Mouse (Mus musculus) midbrain, embryonic 15.5 days (tissue): Measurements from ENCODE around the gene Sdhc. TPM values are rescaled to one million over a fixed set of nuclear protein-coding genes. Genes with fewer than 3 reads are reported as not detected.
"Not testable (repeated sequence)": the region's sequence is repeated elsewhere in the genome, so short reads cannot be mapped to it uniquely, and the experiment has no call there.

ENCODE experiments used
- ATAC-seq: fragments of 200-750 bp; cut with Nextera tagmentation; replicated peaks from 2 replicates; pipeline ENCODE4 v1.8.0; 2017; ENCODE audit warnings: moderate TSS enrichment
- H3K27ac ChIP-seq: fragments of 300-500 bp; sonication (generic); 2 replicates; pipeline ENCODE4 v1.5.1; 2015; ENCODE audit warnings: mild to moderate bottlenecking, inconsistent platforms
- H3K27me3 ChIP-seq: fragments of 300-500 bp; sonication (generic); replicated peaks from 2 replicates; pipeline ENCODE4 v1.6.1; 2015; ENCODE audit warnings: inconsistent platforms
- H3K36me3 ChIP-seq: fragments of 300-500 bp; sonication (generic); replicated peaks from 2 replicates; pipeline ENCODE4 v1.6.1; 2015; ENCODE audit warnings: inconsistent platforms
- H3K4me1 ChIP-seq: fragments of 300-500 bp; sonication (generic); 2 replicates; pipeline ENCODE4 v1.6.1; 2015; ENCODE audit warnings: inconsistent platforms
- H3K4me2 ChIP-seq: fragments of 300-500 bp; sonication (generic); 2 replicates; pipeline ENCODE4 v1.6.1; 2015; ENCODE audit warnings: inconsistent platforms, mild to moderate bottlenecking, moderate library complexity
- H3K4me3 ChIP-seq: fragments of 300-500 bp; sonication (generic); 2 replicates; pipeline ENCODE4 v1.5.1; 2015; ENCODE audit warnings: mild to moderate bottlenecking, inconsistent platforms
- H3K9ac ChIP-seq: fragments of 300-500 bp; sonication (generic); 2 replicates; pipeline ENCODE4 v1.6.1; 2015; ENCODE audit warnings: mild to moderate bottlenecking, inconsistent platforms
- H3K9me3 ChIP-seq: fragments of 300-500 bp; sonication (generic); 2 replicates; pipeline ENCODE4 v1.6.1; 2016; ENCODE audit warnings: inconsistent platforms
- WGBS: fragments of 180-500 bp; shearing (Covaris S2); methylation state at CpG from one replicate; pipeline ENCODE4 v1.1.7; 2015; ENCODE audit warnings: mixed read lengths; 5-methylcytosine and 5-hydroxymethylcytosine counted together
- microRNA-seq: library from miRNA; unstranded; fragments of <30 nt; microRNA quantifications from one replicate; pipeline ENCODE4, GENCODE M21; 2016
- polyA plus RNA-seq: library from polyadenylated mRNA; unstranded; fragments of >200 nt; fragmentation: Nextera tagmentation; extraction: Ambion mirVana; gene quantifications from 2 replicates; pipeline ENCODE4 v1.2.1, GENCODE M21; 2015

Sdhc gene
- polyA plus RNA-seq, 1 experiment from 2014 or later = 286 TPM

DNA sequence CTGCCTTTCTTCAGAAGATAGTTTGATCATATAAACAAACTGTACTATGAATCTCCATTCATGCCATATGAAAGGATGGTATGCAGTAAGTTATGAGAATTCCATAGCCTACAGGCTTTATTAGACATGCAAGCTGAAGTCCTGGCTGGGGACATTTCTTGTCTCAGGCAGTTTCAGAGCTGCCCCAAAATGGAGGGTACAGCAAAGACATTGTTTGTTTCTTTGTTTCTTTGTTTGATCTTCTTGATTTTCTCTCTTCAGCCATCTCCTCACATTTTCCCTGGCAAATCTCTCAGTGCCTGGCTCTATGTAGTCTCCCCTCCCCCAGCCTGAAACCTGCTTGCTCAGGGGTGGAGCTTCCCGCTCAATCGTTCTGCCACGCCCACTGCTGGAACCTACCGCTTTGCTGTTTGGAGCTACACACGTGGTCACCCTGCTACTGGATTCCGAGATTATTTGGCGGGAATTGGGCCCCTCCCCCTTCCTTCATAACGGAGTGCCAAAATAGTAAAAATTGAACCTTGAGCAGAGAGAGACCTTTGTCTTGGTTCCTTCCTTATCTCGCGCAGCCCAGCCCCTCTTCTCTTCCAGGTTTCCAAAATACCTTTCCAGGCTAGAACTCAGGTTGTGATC is 62.0 kb downstream of the Sdhc start:
- 7% methylated on average over 10 of the region's 10 CpGs for WGBS
- H3K27ac ChIP-seq, H3K36me3 ChIP-seq, H3K27me3 ChIP-seq, ATAC-seq, H3K9ac ChIP-seq, H3K9me3 ChIP-seq, H3K4me1 ChIP-seq: not testable (repeated sequence)
- Histone ChIP-seq H3K4me2 (peak overlapping the region; percentile 35), H3K4me3 (peak overlapping the region; percentile 17)

DNA sequence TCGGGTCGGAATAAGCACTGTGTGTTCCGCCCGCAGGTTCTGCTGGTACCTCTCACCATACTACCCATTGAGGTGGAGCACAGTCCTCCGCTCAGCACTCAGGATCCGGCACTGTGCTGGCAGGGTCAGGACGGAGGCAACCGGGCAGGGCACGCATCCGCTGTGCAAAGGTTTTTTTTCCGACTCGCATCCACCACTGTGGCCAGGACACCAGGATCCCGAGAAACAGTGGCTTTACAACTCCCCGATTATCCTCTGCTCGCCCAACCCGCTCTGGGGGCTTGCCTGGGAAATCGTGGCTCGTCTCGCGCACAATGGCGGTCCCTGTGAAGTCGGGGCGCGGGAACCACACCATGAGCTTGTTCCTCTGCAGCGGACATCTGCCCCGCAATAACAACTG is 64.7 kb downstream of the Sdhc start:
- Histone ChIP-seq H3K9me3 (no peaks in the 10 kb centered on the region), H3K4me3 (peak overlapping the region; percentile 57), H3K9ac (peak overlapping the region; percentile 52), H3K4me2 (peak overlapping the region; percentile 91), H3K27ac (no peak overlapping the region), H3K36me3 (no peaks in the 10 kb centered on the region), H3K4me1 (no peaks in the 10 kb centered on the region), H3K27me3 (peaks cover 13% of the 10 kb centered on the region)
- ATAC-seq = no peak
- under 1% methylated on average over 26 of the region's 26 CpGs for WGBS

DNA sequence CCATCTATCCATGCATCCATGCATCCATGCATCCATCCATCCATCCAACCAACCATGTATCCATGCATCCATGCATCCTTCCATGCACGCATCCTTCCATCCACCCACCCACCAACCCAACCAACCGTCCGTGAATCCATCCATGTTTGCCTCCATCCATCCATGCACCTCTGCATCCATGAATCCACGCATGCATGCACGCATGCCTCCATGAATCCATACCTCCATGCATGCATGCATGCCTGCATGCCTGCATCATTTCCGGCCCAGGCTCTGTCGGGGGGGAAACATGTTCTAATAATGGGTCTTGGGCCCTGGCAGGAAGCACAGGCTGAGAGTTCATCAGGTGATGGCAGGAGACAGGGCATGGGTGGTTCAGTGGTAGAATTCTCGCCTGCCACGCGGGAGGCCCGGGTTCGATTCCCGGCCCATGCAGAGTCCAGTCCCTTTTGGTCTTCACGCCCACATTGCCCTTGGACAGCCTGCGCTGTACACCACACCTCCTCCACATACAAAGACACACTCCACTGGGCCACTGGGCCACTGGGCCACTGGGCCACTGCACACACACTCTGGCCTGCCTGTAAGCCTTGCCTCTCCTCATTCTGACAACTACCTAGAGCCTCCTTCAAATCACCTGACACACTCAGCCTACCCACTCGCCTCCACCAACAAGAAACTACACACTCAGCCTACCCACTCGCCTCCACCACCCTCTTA is 68.7 kb downstream of the Sdhc start:
- peaks cover 17% of the 10 kb centered on the region for H3K27me3 ChIP-seq
- not testable (repeated sequence) for H3K4me2 ChIP-seq
- WGBS = 34% methylated on average over 13 of the region's 17 CpGs

DNA sequence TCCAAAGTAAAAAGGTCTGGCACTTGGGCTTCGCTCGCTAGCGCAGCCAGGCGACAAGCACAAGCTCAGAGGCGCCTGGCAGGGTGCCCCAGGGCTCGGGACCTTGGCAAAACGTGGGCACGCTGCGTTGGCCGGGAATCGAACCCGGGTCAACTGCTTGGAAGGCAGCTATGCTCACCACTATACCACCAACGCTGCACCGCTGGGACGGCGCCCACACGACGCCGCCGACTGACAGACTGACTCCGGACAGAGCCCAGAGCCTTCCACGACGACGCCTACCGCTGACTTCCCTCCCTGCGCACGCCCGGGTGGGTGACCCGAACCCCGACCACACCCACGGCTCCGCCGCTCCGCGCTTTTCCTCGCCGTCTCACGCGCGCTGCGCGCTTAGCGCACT is 70.6 kb downstream of the Sdhc start:
- H3K9ac ChIP-seq, H3K36me3 ChIP-seq, H3K4me1 ChIP-seq, H3K4me3 ChIP-seq, H3K27ac ChIP-seq, H3K4me2 ChIP-seq, H3K9me3 ChIP-seq: not testable (repeated sequence)
- H3K27me3 ChIP-seq = peaks cover 12% of the 10 kb centered on the region
- WGBS = no CpG with 5 or more reads among the region's 43 CpGs
- peak; percentile 18 for ATAC-seq

More for the DNA sequence above, 68.7 kb downstream of the Sdhc start:
- H3K4me1 ChIP-seq, H3K36me3 ChIP-seq, H3K9me3 ChIP-seq, H3K27ac ChIP-seq, H3K9ac ChIP-seq, H3K4me3 ChIP-seq: not testable (repeated sequence)
- peak; percentile 24 for ATAC-seq

DNA sequence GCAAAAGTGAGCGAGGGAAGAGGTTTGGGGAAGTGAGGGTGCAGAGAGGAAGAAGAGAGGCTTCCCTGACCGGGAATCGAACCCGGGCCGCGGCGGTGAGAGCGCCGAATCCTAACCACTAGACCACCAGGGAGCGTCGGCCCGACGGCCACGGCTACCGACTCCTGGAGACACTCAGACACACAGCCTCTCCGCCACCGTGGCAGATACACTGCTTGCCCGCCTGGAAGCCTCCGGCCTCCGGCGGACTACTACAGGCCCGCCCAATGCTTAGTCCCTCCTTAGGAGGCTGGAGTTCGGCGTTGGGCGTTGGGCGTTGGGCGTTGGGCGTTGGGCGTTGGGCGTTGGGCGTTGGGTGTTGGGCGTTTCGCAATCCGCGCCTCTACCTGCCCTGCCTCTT is 71.1 kb downstream of the Sdhc start:
- not testable (repeated sequence) for H3K9me3 ChIP-seq, H3K36me3 ChIP-seq, H3K4me1 ChIP-seq, H3K4me2 ChIP-seq, H3K9ac ChIP-seq, H3K4me3 ChIP-seq, H3K27ac ChIP-seq
- 0% methylated on average over 1 of the region's 35 CpGs for WGBS
- peaks cover 13% of the 10 kb centered on the region for H3K27me3 ChIP-seq
- peak; percentile 34; the same call in 1 of the 2 replicates for ATAC-seq

DNA sequence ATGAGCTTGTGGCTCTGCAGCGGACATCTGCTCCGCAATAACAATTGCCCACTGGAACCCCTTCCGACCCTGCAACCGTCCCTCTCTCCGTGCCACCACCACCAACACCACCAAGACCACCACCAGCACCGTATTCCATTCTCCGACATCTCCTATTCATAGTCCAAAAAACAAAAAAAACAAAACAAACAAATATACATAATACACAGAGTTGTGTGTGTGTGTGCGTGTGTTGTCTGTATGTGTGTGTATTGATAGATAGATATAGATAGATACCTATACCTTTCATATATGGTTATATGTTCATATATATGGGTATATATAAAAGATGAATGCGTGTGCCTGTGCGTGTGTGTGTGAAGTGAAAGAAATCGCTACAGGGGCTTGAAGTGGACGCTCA is 72.0 kb downstream of the Sdhc start:
- not testable (repeated sequence) for H3K9ac ChIP-seq, H3K27ac ChIP-seq, ATAC-seq, H3K4me1 ChIP-seq, H3K9me3 ChIP-seq, H3K36me3 ChIP-seq
- Histone ChIP-seq H3K4me3 (peak overlapping the region; percentile 18), H3K4me2 (peak overlapping the region; percentile 44), H3K27me3 (peaks cover 20% of the 10 kb centered on the region)
- 20% methylated on average over 12 of the region's 12 CpGs for WGBS

DNA sequence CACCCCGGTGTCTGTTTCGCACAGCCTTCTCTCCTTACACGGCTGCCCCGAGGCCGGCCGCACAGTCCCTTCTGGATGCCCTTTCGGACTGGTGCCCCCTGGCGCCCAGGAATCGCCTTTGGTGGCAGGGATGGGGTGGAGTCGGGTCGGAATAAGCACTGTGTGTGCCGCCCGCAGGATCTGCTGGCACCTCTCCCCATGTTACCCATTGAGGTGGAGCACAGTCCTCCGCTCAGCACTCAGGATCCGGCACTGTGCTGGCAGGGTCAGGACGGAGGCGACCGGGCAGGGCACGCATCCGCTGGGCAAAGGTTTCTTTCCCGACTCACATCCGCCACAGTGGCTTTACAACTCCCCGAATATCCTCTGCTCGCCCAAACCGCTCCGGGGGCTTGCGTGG is 72.4 kb downstream of the Sdhc start:
- ATAC-seq = peak; percentile 24
- Histone ChIP-seq H3K4me3 (peak overlapping the region; percentile 25), H3K4me2 (peak overlapping the region; percentile 44), H3K27me3 (peaks cover 20% of the 10 kb centered on the region)
- H3K36me3 ChIP-seq, H3K9ac ChIP-seq, H3K9me3 ChIP-seq, H3K4me1 ChIP-seq, H3K27ac ChIP-seq: not testable (repeated sequence)
- 4% methylated on average over 20 of the region's 27 CpGs for WGBS

DNA sequence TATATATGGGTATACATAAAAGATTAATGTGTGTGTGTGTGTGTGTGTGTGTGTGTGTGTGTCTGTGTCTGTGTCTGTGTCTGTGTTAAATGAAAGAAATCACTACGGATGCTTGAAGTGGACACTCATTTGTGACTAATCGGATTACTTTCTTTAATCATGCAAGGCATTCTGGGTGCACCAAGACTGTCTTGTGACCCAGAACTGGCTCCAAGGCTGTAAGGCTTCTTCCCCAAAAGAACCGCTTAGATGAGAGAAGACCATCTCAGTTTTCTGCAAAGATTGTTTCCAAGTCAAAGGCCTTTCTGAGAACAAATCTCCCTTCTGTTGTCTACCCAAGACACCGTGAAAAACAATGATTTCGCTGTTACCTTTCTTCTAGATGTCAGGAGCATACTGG is 73.2 kb downstream of the Sdhc start:
- H3K9me3 ChIP-seq, ATAC-seq, H3K4me2 ChIP-seq, H3K27ac ChIP-seq, H3K36me3 ChIP-seq, H3K4me3 ChIP-seq, H3K4me1 ChIP-seq, H3K9ac ChIP-seq: not testable (repeated sequence)
- H3K27me3 ChIP-seq = peaks cover 20% of the 10 kb centered on the region
- 29% methylated on average over 5 of the region's 5 CpGs for WGBS

Small RNAs within 50 kb of the gene (microRNA-seq; reads per million reads assigned to microRNA genes)
- gene Gm27844 = not detected

Other genes starting within 250 kb of the Sdhc start
- gene Fcrlb, start 237.7 kb downstream of the Sdhc start, polyA plus RNA-seq = 0.65 and 0.97 TPM in 2 replicates
- gene Fcrla, start 223.0 kb downstream of the Sdhc start, polyA plus RNA-seq = not detected in 2 replicates
- gene Fcgr2b, start 174.1 kb downstream of the Sdhc start, polyA plus RNA-seq = 1.8 and 1.9 TPM in 2 replicates
- 0.53 and 0.54 TPM in 2 replicates for gene Fcgr4, start 131.7 kb downstream of the Sdhc start, polyA plus RNA-seq
- 10.7 and 11.7 TPM in 2 replicates for gene Fcgr3, start 85.7 kb downstream of the Sdhc start, polyA plus RNA-seq
- 6.5 and 9.0 TPM in 2 replicates for gene Cfap126, start 36.7 kb downstream of the Sdhc start, polyA plus RNA-seq
- gene Mpz, start 108 bp upstream of the Sdhc start, polyA plus RNA-seq = 0.24 and 0.37 TPM in 2 replicates
- gene Pcp4l1, start 45.7 kb upstream of the Sdhc start, polyA plus RNA-seq = 17.9 and 19.4 TPM in 2 replicates
- gene Nr1i3, start 63.4 kb upstream of the Sdhc start, polyA plus RNA-seq = 0.23 and 0.34 TPM in 2 replicates
- gene Tomm40l, start 71.9 kb upstream of the Sdhc start, polyA plus RNA-seq = 48.1 and 56.5 TPM in 2 replicates
- 3.4 and 11.6 TPM in 2 replicates for gene Apoa2, start 74.5 kb upstream of the Sdhc start, polyA plus RNA-seq
- 27.3 and 33.2 TPM in 2 replicates for gene Fcer1g, start 83.8 kb upstream of the Sdhc start, polyA plus RNA-seq
- gene Adamts4, start 99.8 kb upstream of the Sdhc start, polyA plus RNA-seq = 7.0 and 7.1 TPM in 2 replicates
- gene Ndufs2, start 100.8 kb upstream of the Sdhc start, polyA plus RNA-seq = 229 and 238 TPM in 2 replicates
- 112 and 116 TPM in 2 replicates for gene B4galt3, start 119.7 kb upstream of the Sdhc start, polyA plus RNA-seq
- gene Ppox, start 130.6 kb upstream of the Sdhc start, polyA plus RNA-seq = 48.7 and 56.2 TPM in 2 replicates
- gene Usp21, start 137.4 kb upstream of the Sdhc start, polyA plus RNA-seq = 119 and 122 TPM in 2 replicates
- 99.7 and 102 TPM in 2 replicates for gene Ufc1, start 144.4 kb upstream of the Sdhc start, polyA plus RNA-seq
- 52.9 and 53.5 TPM in 2 replicates for gene Dedd, start 178.5 kb upstream of the Sdhc start, polyA plus RNA-seq
- gene Nit1, start 195.0 kb upstream of the Sdhc start, polyA plus RNA-seq = 52.2 and 54.2 TPM in 2 replicates
- 146 and 150 TPM in 2 replicates for gene Pfdn2, start 195.1 kb upstream of the Sdhc start, polyA plus RNA-seq
- 3.3 and 4.5 TPM in 2 replicates for gene Klhdc9, start 210.2 kb upstream of the Sdhc start, polyA plus RNA-seq
- gene Nectin4, start 219.5 kb upstream of the Sdhc start, polyA plus RNA-seq = 3.1 and 3.6 TPM in 2 replicates
- gene Arhgap30, start 238.4 kb upstream of the Sdhc start, polyA plus RNA-seq = 0.66 and 0.87 TPM in 2 replicates